Mouse (Mus musculus) bone marrow macrophage, adult 2 months (primary cell): ENCODE measurements around the gene Zdhhc3. TPM values are rescaled to one million over a fixed set of nuclear protein-coding genes. Genes with fewer than 3 reads are reported as not detected.
A peak's percentile ranks its signal among the peaks of the same experiment; 100 is the strongest.

Source experiments
- H3K27ac ChIP-seq: 2 replicates; pipeline ENCODE4 v1.5.1; 2012; ENCODE audit warnings: low read depth, low read length; ENCODE audit not compliant: insufficient read depth
- H3K4me1 ChIP-seq: 2 replicates; pipeline ENCODE4 v1.6.1; 2012; ENCODE audit warnings: low read length; ENCODE audit not compliant: control insufficient read depth, insufficient read depth
- H3K4me3 ChIP-seq: 2 replicates; pipeline ENCODE4 v1.5.1; 2012; ENCODE audit warnings: mild to moderate bottlenecking, low read length, moderate library complexity; ENCODE audit not compliant: insufficient read depth
- CTCF ChIP-seq: IDR thresholded peaks from 2 replicates; pipeline ENCODE4 v1.5.1; 2012; ENCODE audit warnings: low read depth, mild to moderate bottlenecking, low read length, moderate library complexity
- POLR2A ChIP-seq: IDR thresholded peaks from 2 replicates; pipeline ENCODE4 v1.6.1; 2012; ENCODE audit warnings: mild to moderate bottlenecking, low read depth, low read length, borderline replicate concordance
- polyA plus RNA-seq: library from polyadenylated mRNA; stranded (reverse); fragments of >200 nt; gene quantifications from 2 replicates; pipeline ENCODE4 v1.2.4, GENCODE M21; 2012; ENCODE audit not compliant: missing spikeins, insufficient read depth, insufficient read length

Gene Zdhhc3
- polyA plus RNA-seq, 1 experiment = 47.5 TPM

- no peak for TF ChIP-seq POLR2A
- TF ChIP-seq CTCF = no peak
- Histone ChIP-seq H3K4me3 (no peak overlapping the region), H3K27ac (no peak overlapping the region), H3K4me1 (no peaks in the 10 kb centered on the region)
Observed at GRCm38 (mm10) chr9:123099631-123100455, 13.2 kb downstream of the Zdhhc3 start.

- Histone ChIP-seq H3K4me3 (no peak overlapping the region), H3K4me1 (peaks cover 16% of the 10 kb centered on the region), H3K27ac (no peak overlapping the region)
- TF ChIP-seq POLR2A = no peak
- TF ChIP-seq CTCF = no peak
Observed at GRCm38 (mm10) chr9:123090844-123091243, 22.2 kb downstream of the Zdhhc3 start.

GRCm38 (mm10) chr9:123087558-123087957 is 25.4 kb downstream of the Zdhhc3 start:
- TF ChIP-seq POLR2A = no peak
- no peak for TF ChIP-seq CTCF
- Histone ChIP-seq H3K4me3 (no peak overlapping the region), H3K27ac (no peak overlapping the region)

GRCm38 (mm10) chr9:123085373-123085772 is 27.6 kb downstream of the Zdhhc3 start:
- no peak for TF ChIP-seq POLR2A
- TF ChIP-seq CTCF = no peak

More at GRCm38 (mm10) chr9:123087558-123087957, 25.4 kb downstream of the Zdhhc3 start:
- peaks cover 16% of the 10 kb centered on the region for H3K4me1 ChIP-seq

GRCm38 (mm10) chr9:123080796-123081195 is 32.2 kb downstream of the Zdhhc3 start:
- TF ChIP-seq POLR2A (no peak), CTCF (no peak)
- no peak overlapping the region for H3K27ac ChIP-seq
- no peak overlapping the region for H3K4me3 ChIP-seq
- no peaks in the 10 kb centered on the region for H3K4me1 ChIP-seq

More at GRCm38 (mm10) chr9:123085373-123085772, 27.6 kb downstream of the Zdhhc3 start:
- Histone ChIP-seq H3K27ac (no peak overlapping the region), H3K4me1 (peaks cover 2% of the 10 kb centered on the region; the same call in 1 of the 2 replicates), H3K4me3 (no peak overlapping the region)

- H3K4me3 ChIP-seq = no peak overlapping the region
- no peak for TF ChIP-seq CTCF
- TF ChIP-seq POLR2A = no peak
- no peaks in the 10 kb centered on the region for H3K4me1 ChIP-seq
- no peak overlapping the region for H3K27ac ChIP-seq
Observed at GRCm38 (mm10) chr9:123080355-123080754, 32.6 kb downstream of the Zdhhc3 start.

- Histone ChIP-seq H3K4me1 (no peaks in the 10 kb centered on the region), H3K4me3 (no peak overlapping the region), H3K27ac (no peak overlapping the region)
- no peak for TF ChIP-seq CTCF
- TF ChIP-seq POLR2A = no peak
Observed at GRCm38 (mm10) chr9:123079149-123079548, 33.9 kb downstream of the Zdhhc3 start.

GRCm38 (mm10) chr9:123060172-123060571 is 52.8 kb downstream of the Zdhhc3 start:
- TF ChIP-seq CTCF = no peak
- no peak for TF ChIP-seq POLR2A
- H3K27ac ChIP-seq = no peak overlapping the region
- no peak overlapping the region for H3K4me3 ChIP-seq
- H3K4me1 ChIP-seq = peaks cover 14% of the 10 kb centered on the region

- H3K4me3 ChIP-seq = no peak overlapping the region
- H3K4me1 ChIP-seq = peaks cover 14% of the 10 kb centered on the region
- H3K27ac ChIP-seq = peak overlapping the region; percentile 30; the same call in 1 of the 2 replicates
- TF ChIP-seq CTCF = no peak
Observed at GRCm38 (mm10) chr9:123058724-123059292, 54.2 kb downstream of the Zdhhc3 start.

GRCm38 (mm10) chr9:123047665-123048064 is 65.3 kb downstream of the Zdhhc3 start:
- Histone ChIP-seq H3K27ac (no peak overlapping the region), H3K4me1 (peaks cover 3% of the 10 kb centered on the region; the same call in 1 of the 2 replicates), H3K4me3 (no peak overlapping the region)
- TF ChIP-seq CTCF (no peak), POLR2A (no peak)
